Mouse (Mus musculus): ENCODE data around the gene Pfas. TPM values are rescaled to one million over a fixed set of nuclear protein-coding genes. Genes with fewer than 3 reads are reported as not detected.
"Not testable (repeated sequence)": the region's sequence is repeated elsewhere in the genome, so short reads cannot be mapped to it uniquely, and the experiment has no call there.

Pfas gene
- polyA plus RNA-seq, 1 experiment from 2014 or later: 12.9 TPM

DNA sequence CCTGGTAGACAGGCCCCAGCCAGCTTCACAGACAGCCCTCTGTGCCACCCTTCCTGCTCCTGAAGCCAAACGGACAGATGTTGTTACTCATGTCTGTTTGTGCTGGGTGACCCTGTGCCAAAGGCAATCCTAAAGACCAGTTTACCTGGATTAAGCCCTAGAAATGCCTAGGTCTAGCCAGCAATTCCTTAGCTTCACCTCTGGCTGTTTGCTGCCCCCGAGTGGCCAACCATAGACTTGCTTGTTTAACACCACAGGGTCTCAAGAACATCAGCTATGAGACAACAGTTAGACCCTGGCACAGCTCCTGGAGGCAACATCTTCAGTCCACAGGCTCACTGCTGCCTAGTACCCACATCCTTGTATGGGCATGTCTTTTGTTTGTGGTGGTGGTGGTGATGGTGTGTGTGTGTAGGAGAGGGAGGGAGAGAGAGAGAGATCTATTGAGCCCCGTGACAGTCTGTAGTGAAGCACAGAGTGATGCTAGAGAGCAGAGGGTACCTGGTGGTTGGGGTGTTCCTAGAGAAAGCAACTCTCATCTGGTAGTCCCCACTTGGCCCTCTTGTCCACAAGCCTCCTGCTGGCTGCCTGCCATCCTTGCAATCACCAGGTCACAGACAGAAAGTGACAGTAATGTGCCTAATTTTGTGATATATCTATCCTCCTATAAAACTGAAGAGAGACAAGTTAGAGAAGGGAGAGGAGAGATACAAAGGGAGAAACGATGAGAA is 25.5 kb downstream of the Pfas start:
- Histone ChIP-seq H3K27me3 (replicated peaks; ENCODE audit: control insufficient read depth, insufficient read depth, low read length) (no peaks in the 10 kb centered on the region), H3K36me3 (ENCODE audit: control insufficient read depth, insufficient read depth, low read length) (peaks cover 4% of the 10 kb centered on the region), H3K4me2 (ENCODE audit: low read length) (no peak overlapping the region), H3K4me1 (ENCODE audit: control insufficient read depth, insufficient read depth, low read depth, low read length) (no peaks in the 10 kb centered on the region), H3K4me3 (ENCODE audit: low read length) (no peak overlapping the region), H3K27ac (ENCODE audit: low read depth, low read length) (no peak overlapping the region), H3K9ac (ENCODE audit: low read depth, low read length) (no peak overlapping the region), H3K9me3 (ENCODE audit: control insufficient read depth, low read length) (no peaks in the 10 kb centered on the region)
- ATAC-seq: peak; percentile 61
- 35% methylated on average over 4 of the region's 4 CpGs for WGBS

DNA sequence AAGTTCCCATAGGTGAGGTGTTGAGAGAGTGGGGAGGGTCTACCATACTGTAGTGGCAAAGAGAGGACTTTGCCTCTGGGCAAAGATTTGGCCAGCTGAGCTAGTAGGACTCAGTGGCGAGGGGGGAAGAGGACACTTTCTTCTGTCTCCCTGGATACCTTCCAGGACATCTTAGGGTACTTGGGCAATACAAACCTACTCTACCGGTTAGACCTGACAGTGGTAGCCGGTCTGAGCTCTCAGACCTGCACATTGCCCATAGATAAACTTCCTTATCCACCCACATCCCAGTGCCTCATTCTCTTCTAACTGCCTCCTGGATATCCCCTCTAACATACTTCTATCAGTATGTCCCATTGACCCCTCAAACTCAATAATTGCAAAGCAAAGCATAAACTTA is 27.3 kb downstream of the Pfas start:
- Histone ChIP-seq H3K4me3 (ENCODE audit: low read length) (no peak overlapping the region), H3K4me2 (ENCODE audit: low read length) (no peak overlapping the region), H3K36me3 (ENCODE audit: control insufficient read depth, insufficient read depth, low read length) (no peaks in the 10 kb centered on the region), H3K27ac (ENCODE audit: low read depth, low read length) (no peak overlapping the region), H3K27me3 (replicated peaks; ENCODE audit: control insufficient read depth, insufficient read depth, low read length) (no peaks in the 10 kb centered on the region), H3K9me3 (ENCODE audit: control insufficient read depth, low read length) (no peaks in the 10 kb centered on the region), H3K9ac (ENCODE audit: low read depth, low read length) (no peak overlapping the region), H3K4me1 (ENCODE audit: control insufficient read depth, insufficient read depth, low read depth, low read length) (no peaks in the 10 kb centered on the region)
- no peak for ATAC-seq
- WGBS: 76% methylated on average over 3 of the region's 3 CpGs

DNA sequence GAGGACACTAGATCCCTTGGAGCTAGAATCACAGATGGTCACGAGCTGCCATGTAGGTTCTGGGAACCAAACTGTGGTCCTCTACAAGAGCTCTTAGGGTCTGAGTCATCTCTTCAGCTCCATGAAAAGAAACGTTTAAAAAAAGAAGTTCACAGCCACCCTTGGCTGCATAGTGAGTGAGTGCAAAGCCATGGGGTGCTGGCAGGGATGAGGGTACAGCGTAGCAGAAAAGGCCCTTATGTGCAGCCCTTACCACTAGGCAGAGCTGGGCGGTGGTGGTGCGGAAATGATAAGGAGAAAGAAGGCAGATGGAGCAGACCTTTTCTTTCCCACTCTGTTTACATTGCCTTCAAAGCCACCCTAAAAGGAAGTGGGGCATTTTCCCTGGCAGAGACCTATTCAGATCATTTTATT is 28.9 kb downstream of the Pfas start:
- no peak for ATAC-seq
- H3K9ac ChIP-seq (ENCODE audit: low read depth, low read length): no peak overlapping the region
- no peaks in the 10 kb centered on the region for H3K9me3 ChIP-seq (ENCODE audit: control insufficient read depth, low read length)
- no peak overlapping the region for H3K4me2 ChIP-seq (ENCODE audit: low read length)
- no peaks in the 10 kb centered on the region for H3K4me1 ChIP-seq (ENCODE audit: control insufficient read depth, insufficient read depth, low read depth, low read length)
- no peak overlapping the region for H3K27ac ChIP-seq (ENCODE audit: low read depth, low read length)
- WGBS: 67% methylated on average over 5 of the region's 5 CpGs
- H3K27me3 ChIP-seq (replicated peaks; ENCODE audit: control insufficient read depth, insufficient read depth, low read length): no peaks in the 10 kb centered on the region
- no peaks in the 10 kb centered on the region for H3K36me3 ChIP-seq (ENCODE audit: control insufficient read depth, insufficient read depth, low read length)
- H3K4me3 ChIP-seq (ENCODE audit: low read length): no peak overlapping the region

DNA sequence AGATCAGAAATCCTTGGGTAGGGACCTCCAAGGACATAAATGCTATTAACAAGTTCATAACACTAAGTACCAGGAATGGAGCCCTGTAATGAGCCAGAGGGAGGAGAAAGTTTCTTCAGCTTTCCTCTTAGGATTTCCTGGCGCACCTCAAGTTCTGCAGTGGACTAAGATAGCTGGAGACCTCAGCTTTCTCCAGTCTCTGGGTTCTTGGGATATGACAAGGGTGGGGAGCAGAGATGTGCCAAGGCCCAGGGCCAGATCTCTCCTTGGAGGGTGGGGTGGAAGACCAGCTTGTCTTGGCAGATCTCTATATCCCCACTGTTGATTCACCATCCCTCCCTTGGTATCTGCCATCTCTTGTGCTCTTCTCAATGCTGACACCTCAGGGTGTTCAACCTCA is 32.7 kb downstream of the Pfas start:
- no peak overlapping the region for H3K4me3 ChIP-seq (ENCODE audit: low read length)
- peaks cover 6% of the 10 kb centered on the region; the same call in 1 of the 2 replicates for H3K4me1 ChIP-seq (ENCODE audit: control insufficient read depth, insufficient read depth, low read depth, low read length)
- H3K27me3 ChIP-seq (replicated peaks; ENCODE audit: control insufficient read depth, insufficient read depth, low read length): no peaks in the 10 kb centered on the region
- 94% methylated on average over 1 of the region's 1 CpGs for WGBS
- H3K36me3 ChIP-seq (ENCODE audit: control insufficient read depth, insufficient read depth, low read length): no peaks in the 10 kb centered on the region
- H3K9me3 ChIP-seq (ENCODE audit: control insufficient read depth, low read length): no peaks in the 10 kb centered on the region
- ATAC-seq: no peak
- H3K9ac ChIP-seq (ENCODE audit: low read depth, low read length): no peak overlapping the region
- no peak overlapping the region for H3K4me2 ChIP-seq (ENCODE audit: low read length)
- no peak overlapping the region for H3K27ac ChIP-seq (ENCODE audit: low read depth, low read length)

DNA sequence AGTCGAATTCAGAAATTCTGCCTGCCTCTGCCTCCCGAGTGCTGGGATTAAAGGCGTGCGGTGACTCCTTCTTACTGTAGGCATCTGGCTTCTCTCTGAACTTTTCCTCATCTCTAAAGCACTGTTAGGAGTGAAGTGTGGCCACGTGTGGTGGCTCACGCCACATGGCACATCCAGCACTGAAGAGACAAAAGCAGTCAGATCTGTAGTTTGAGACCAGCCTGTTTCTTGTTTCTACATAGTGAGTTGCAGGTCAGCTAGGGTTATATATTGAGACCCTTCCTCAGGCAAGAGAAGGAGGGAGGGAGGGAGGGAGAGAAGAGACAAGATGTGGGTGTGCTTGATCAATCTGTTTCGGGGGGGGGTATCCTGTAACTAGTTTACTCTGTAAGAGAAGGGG is 33.2 kb downstream of the Pfas start, which contains the start of gene Rangrf:
Rangrf (minus strand) TSS at position 101 of the 400 bp plus-strand sequence.
- Histone ChIP-seq H3K27me3 (replicated peaks; ENCODE audit: control insufficient read depth, insufficient read depth, low read length) (no peaks in the 10 kb centered on the region), H3K36me3 (ENCODE audit: control insufficient read depth, insufficient read depth, low read length) (no peaks in the 10 kb centered on the region), H3K4me3 (ENCODE audit: low read length) (peak within 1 kb of the TSS; percentile 46), H3K9ac (ENCODE audit: low read depth, low read length) (peak within 1 kb of the TSS; percentile 54; the same call in 1 of the 2 replicates), H3K27ac (ENCODE audit: low read depth, low read length) (no peak within 1 kb of the TSS), H3K4me1 (ENCODE audit: control insufficient read depth, insufficient read depth, low read depth, low read length) (peaks cover 6% of the 10 kb centered on the region; the same call in 1 of the 2 replicates), H3K9me3 (ENCODE audit: control insufficient read depth, low read length) (no peaks in the 10 kb centered on the region), H3K4me2 (ENCODE audit: low read length) (peak within 1 kb of the TSS; percentile 73)
- WGBS: 81% methylated on average over 7 of the region's 7 CpGs
- ATAC-seq: no peak

DNA sequence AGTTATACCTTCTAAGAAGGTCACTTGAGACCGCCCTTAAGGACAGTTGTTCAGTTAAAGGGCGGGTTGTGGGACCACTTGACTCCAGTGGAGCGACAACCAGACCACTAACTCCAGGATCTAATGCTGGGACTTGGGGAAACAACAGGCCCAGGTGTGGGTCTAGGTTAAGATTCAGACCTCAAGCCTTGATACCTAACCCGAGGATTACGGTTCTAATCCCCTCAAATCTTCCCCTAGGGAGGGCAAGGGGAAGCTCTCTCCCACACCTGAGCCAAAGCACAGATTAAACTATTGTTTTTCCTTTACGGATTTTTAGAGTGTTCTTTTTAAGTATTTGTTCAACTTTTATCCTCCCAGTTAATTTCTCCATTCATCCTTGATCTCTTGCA is 34.2 kb downstream of the Pfas start:
- peak overlapping the region; percentile 73 for H3K4me2 ChIP-seq (ENCODE audit: low read length)
- H3K9ac ChIP-seq (ENCODE audit: low read depth, low read length): peak overlapping the region; percentile 54
- no peaks in the 10 kb centered on the region for H3K9me3 ChIP-seq (ENCODE audit: control insufficient read depth, low read length)
- no peaks in the 10 kb centered on the region for H3K27me3 ChIP-seq (replicated peaks; ENCODE audit: control insufficient read depth, insufficient read depth, low read length)
- WGBS: 31% methylated on average over 6 of the region's 6 CpGs
- H3K4me3 ChIP-seq (ENCODE audit: low read length): peak overlapping the region; percentile 46
- ATAC-seq: no peak
- H3K4me1 ChIP-seq (ENCODE audit: control insufficient read depth, insufficient read depth, low read depth, low read length): peaks cover 6% of the 10 kb centered on the region; the same call in 1 of the 2 replicates
- H3K27ac ChIP-seq (ENCODE audit: low read depth, low read length): no peak overlapping the region
- no peaks in the 10 kb centered on the region for H3K36me3 ChIP-seq (ENCODE audit: control insufficient read depth, insufficient read depth, low read length)

DNA sequence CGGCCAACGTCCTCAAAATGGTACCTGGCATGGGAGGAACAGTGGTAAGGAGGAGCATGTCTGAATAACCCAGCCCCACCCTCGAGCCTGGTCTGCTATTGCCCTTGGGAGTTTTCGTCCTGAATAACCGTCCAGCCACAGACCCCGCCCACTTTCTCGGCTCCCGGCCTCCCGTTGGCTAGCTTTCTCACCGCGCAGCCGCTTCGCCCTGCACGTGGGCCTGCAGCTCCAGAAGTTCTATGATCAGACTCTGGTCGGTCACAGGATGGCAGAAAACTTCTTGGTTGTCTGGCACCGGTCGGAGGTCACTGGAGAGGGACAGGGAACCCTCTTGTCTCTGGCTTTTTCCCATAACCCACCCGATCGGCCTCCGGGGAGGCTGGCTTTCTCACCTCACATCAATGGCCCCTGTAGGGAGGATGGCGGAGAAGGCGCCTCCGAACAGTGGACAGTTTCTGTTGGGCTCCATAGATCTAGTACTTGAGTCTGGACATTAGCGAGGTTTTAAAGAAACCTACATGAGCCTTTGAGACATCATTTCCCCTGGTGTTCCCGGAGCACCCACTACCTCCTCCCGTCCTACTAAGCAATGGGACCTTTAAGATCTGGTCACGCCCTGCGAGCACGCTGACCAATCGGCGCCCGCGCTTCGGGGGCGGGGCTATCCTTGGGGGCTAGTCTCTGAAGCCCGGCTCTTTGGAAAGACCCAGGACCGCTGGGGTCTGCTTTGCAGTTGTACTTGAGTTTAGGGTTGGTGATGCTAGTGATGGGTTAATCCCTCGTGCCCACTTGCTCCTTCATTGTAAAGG is 34.8 kb downstream of the Pfas start:
- peak overlapping the region; percentile 46 for H3K4me3 ChIP-seq (ENCODE audit: low read length)
- not testable (repeated sequence) for H3K9me3 ChIP-seq (ENCODE audit: control insufficient read depth, low read length); H3K27ac ChIP-seq (ENCODE audit: low read depth, low read length); H3K27me3 ChIP-seq (replicated peaks; ENCODE audit: control insufficient read depth, insufficient read depth, low read length); H3K36me3 ChIP-seq (ENCODE audit: control insufficient read depth, insufficient read depth, low read length); H3K4me1 ChIP-seq (ENCODE audit: control insufficient read depth, insufficient read depth, low read depth, low read length)
- WGBS: under 1% methylated on average over 37 of the region's 38 CpGs
- H3K9ac ChIP-seq (ENCODE audit: low read depth, low read length): peak overlapping the region; percentile 57
- ATAC-seq: peak; percentile 90
- H3K4me2 ChIP-seq (ENCODE audit: low read length): peak overlapping the region; percentile 73

DNA sequence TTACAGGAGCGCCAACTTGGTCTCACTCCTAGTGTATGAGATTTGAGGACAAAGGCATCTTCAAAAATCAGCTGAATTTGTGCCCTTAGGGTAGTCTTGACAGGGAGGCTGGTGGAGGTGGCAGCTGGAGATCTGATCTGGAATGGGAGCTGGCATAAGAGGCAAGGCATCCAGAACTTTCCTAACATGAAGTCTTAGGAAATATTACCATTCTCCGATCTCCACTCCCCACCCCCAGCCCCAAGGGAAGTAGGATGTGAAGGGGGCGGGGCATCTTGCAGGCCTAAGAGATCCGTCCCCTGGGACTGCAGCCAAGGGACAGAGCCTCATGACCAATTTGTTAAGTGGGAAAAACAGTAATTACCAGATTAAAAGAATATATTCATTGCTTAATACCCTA is 38.0 kb downstream of the Pfas start:
- H3K27me3 ChIP-seq (replicated peaks; ENCODE audit: control insufficient read depth, insufficient read depth, low read length): no peaks in the 10 kb centered on the region
- no peaks in the 10 kb centered on the region for H3K36me3 ChIP-seq (ENCODE audit: control insufficient read depth, insufficient read depth, low read length)
- no peak overlapping the region for H3K4me2 ChIP-seq (ENCODE audit: low read length)
- H3K9ac ChIP-seq (ENCODE audit: low read depth, low read length): no peak overlapping the region
- H3K4me1 ChIP-seq (ENCODE audit: control insufficient read depth, insufficient read depth, low read depth, low read length): peaks cover 18% of the 10 kb centered on the region
- no peak overlapping the region for H3K27ac ChIP-seq (ENCODE audit: low read depth, low read length)
- no peak overlapping the region for H3K4me3 ChIP-seq (ENCODE audit: low read length)
- 81% methylated on average over 4 of the region's 4 CpGs for WGBS
- no peaks in the 10 kb centered on the region for H3K9me3 ChIP-seq (ENCODE audit: control insufficient read depth, low read length)
- ATAC-seq: no peak

DNA sequence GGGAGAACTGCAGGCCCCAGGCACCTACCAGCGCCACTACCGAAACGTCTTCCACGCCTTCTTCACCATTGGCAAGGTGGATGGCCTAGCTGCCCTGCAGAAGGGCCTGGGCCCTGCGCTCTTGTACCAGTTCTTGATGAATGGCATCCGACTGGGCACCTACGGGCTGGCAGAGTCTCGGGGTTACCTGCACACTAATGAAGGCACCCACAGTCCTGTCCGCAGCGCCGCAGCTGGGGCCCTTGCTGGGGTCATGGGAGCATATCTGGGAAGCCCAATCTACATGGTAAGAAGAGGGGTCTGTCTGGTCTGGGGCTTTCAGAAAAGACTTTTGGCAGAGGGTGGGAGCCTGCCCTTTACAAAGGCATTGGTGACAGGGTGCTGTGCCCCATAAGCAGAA is 39.5 kb downstream of the Pfas start:
- H3K9ac ChIP-seq (ENCODE audit: low read depth, low read length): no peak overlapping the region

More for the DNA sequence above, 39.5 kb downstream of the Pfas start:
- no peaks in the 10 kb centered on the region for H3K36me3 ChIP-seq (ENCODE audit: control insufficient read depth, insufficient read depth, low read length)
- no peaks in the 10 kb centered on the region for H3K9me3 ChIP-seq (ENCODE audit: control insufficient read depth, low read length)
- no peaks in the 10 kb centered on the region for H3K27me3 ChIP-seq (replicated peaks; ENCODE audit: control insufficient read depth, insufficient read depth, low read length)
- H3K4me3 ChIP-seq (ENCODE audit: low read length): no peak overlapping the region
- H3K4me1 ChIP-seq (ENCODE audit: control insufficient read depth, insufficient read depth, low read depth, low read length): peaks cover 16% of the 10 kb centered on the region
- no peak for ATAC-seq
- H3K27ac ChIP-seq (ENCODE audit: low read depth, low read length): no peak overlapping the region
- peak overlapping the region; percentile 95; the same call in 1 of the 2 replicates for H3K4me2 ChIP-seq (ENCODE audit: low read length)
- 83% methylated on average over 11 of the region's 11 CpGs for WGBS

All from hindbrain, embryonic 16.5 days (tissue).